16 mouse cellular contexts compared by ENCODE assay signal in the genomic region with DNA sequence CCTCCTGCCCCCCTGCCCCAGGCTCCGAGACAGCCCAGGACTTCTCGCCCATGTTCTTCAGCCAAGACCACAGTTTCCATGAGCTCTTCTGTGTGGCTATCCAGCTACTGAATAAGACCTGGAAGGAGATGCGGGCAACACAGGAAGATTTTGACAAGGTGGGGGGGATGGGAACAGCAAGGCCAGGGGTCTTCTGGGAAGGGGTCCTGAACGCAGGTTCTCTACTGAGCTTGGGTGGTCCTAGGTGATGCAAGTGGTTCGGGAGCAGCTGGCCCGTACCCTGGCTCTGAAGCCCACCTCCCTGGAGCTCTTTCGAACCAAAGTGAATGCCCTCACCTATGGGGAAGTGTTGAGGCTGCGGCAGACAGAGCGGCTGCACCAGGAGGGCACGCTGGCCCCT. TPM values are rescaled to one million over a fixed set of nuclear protein-coding genes. Genes with fewer than 3 reads are reported as not detected.
"Had no signal": no experiment of that assay in that cellular context is flagged by ENCODE, and none has a peak within 500 bp of the region (broad histone marks: within the 10 kb centered on the region; RNA-seq: fewer than 3 reads in every experiment).

No protein-coding gene starts in this region.

- H3K9me3 ChIP-seq: lung, embryonic 15.5 days; megakaryocyte, embryonic 14.5 days; midbrain, embryonic 13.5 days; midbrain, embryonic 15.5 days; neural tube, embryonic 12.5 days; stomach, embryonic 15.5 days had no signal

- H3K4me3 ChIP-seq: lung, embryonic 15.5 days; megakaryocyte, embryonic 14.5 days; midbrain, embryonic 13.5 days; midbrain, embryonic 15.5 days; neural tube, embryonic 12.5 days; stomach, embryonic 15.5 days had no signal

- H3K27me3 ChIP-seq: lung, embryonic 15.5 days; megakaryocyte, embryonic 14.5 days; midbrain, embryonic 13.5 days; midbrain, embryonic 15.5 days; neural tube, embryonic 12.5 days; stomach, embryonic 15.5 days had no signal

- DNase-seq: liver, postnatal 0 days; lung, adult 2 months; lung, postnatal 14 days; lung, postnatal 36 days; right cerebral cortex, postnatal 14 days; thymus, adult 2 months; thymus, postnatal 25 days; thymus, postnatal 4 days had no signal

- H3K27ac ChIP-seq: lung, embryonic 15.5 days; macrophage; midbrain, embryonic 13.5 days; midbrain, embryonic 15.5 days; neural tube, embryonic 12.5 days; stomach, embryonic 15.5 days; stomach, postnatal 0 days had no signal

RNA-seq across cellular contexts. Expression of gene Exoc3l, which starts 12.5 kb away (rescaled TPM):
- polyA plus RNA-seq: macrophage had no signal
